Mouse (Mus musculus): ENCODE measurements at regions not wholly inside any gene's neighbourhood (a gene's known extent, or its start where the extent isn't known, plus 50 kb on each side); places are given as distances from the start of the nearest gene placed in this dataset.

GRCm38 (mm10) chr3:117122211-117122610 is 153.4 kb upstream of the Palmd start:
- no peaks in the 10 kb centered on the region for H3K36me3 ChIP-seq (ENCODE audit: control insufficient read depth, insufficient read depth)
- no peaks in the 10 kb centered on the region for H3K4me1 ChIP-seq (ENCODE audit: control insufficient read depth, insufficient read depth, low read length)
- no peak overlapping the region for H3K4me3 ChIP-seq (ENCODE audit: low read length)
- H3K9ac ChIP-seq (ENCODE audit: low read length) = no peak overlapping the region
- no peak for ATAC-seq (replicated peaks; ENCODE audit: extremely low read depth, insufficient read depth, low FRiP score)
- H3K9me3 ChIP-seq (replicated peaks; ENCODE audit: control insufficient read depth, low read length) = peaks cover 3% of the 10 kb centered on the region; the same call in 1 of the 2 replicates
- H3K4me2 ChIP-seq (ENCODE audit: low read depth, low read length) = no peak overlapping the region
- H3K27me3 ChIP-seq (ENCODE audit: control insufficient read depth, insufficient read depth, low read length) = no peaks in the 10 kb centered on the region
- WGBS = 86% methylated on average over 3 of the region's 3 CpGs
- H3K27ac ChIP-seq (ENCODE audit: low read length) = no peak overlapping the region

GRCm38 (mm10) chr3:117120086-117121055 is 151.6 kb upstream of the Palmd start:
- Histone ChIP-seq H3K27me3 (ENCODE audit: control insufficient read depth, insufficient read depth, low read length) (no peaks in the 10 kb centered on the region), H3K36me3 (ENCODE audit: control insufficient read depth, insufficient read depth) (no peaks in the 10 kb centered on the region), H3K4me2 (ENCODE audit: low read depth, low read length) (no peak overlapping the region), H3K9ac (ENCODE audit: low read length) (no peak overlapping the region), H3K27ac (ENCODE audit: low read length) (no peak overlapping the region), H3K9me3 (replicated peaks; ENCODE audit: control insufficient read depth, low read length) (peaks cover 3% of the 10 kb centered on the region; the same call in 1 of the 2 replicates), H3K4me1 (ENCODE audit: control insufficient read depth, insufficient read depth, low read length) (no peaks in the 10 kb centered on the region), H3K4me3 (ENCODE audit: low read length) (no peak overlapping the region)
- 59% methylated on average over 13 of the region's 13 CpGs for WGBS
- ATAC-seq (replicated peaks; ENCODE audit: extremely low read depth, insufficient read depth, low FRiP score) = no peak

GRCm38 (mm10) chr3:117119576-117119975 is 150.8 kb upstream of the Palmd start:
- no peak overlapping the region for H3K4me2 ChIP-seq (ENCODE audit: low read depth, low read length)
- 68% methylated on average over 5 of the region's 5 CpGs for WGBS
- H3K4me3 ChIP-seq (ENCODE audit: low read length) = no peak overlapping the region
- H3K9ac ChIP-seq (ENCODE audit: low read length) = no peak overlapping the region
- H3K36me3 ChIP-seq (ENCODE audit: control insufficient read depth, insufficient read depth) = no peaks in the 10 kb centered on the region
- no peaks in the 10 kb centered on the region for H3K4me1 ChIP-seq (ENCODE audit: control insufficient read depth, insufficient read depth, low read length)
- H3K27ac ChIP-seq (ENCODE audit: low read length) = no peak overlapping the region
- no peak for ATAC-seq (replicated peaks; ENCODE audit: extremely low read depth, insufficient read depth, low FRiP score)
- H3K27me3 ChIP-seq (ENCODE audit: control insufficient read depth, insufficient read depth, low read length) = no peaks in the 10 kb centered on the region
- H3K9me3 ChIP-seq (replicated peaks; ENCODE audit: control insufficient read depth, low read length) = peaks cover 3% of the 10 kb centered on the region; the same call in 1 of the 2 replicates

GRCm38 (mm10) chr3:117117838-117118237 is 149.1 kb upstream of the Palmd start:
- H3K9me3 ChIP-seq (replicated peaks; ENCODE audit: control insufficient read depth, low read length) = peaks cover 3% of the 10 kb centered on the region; the same call in 1 of the 2 replicates
- H3K4me3 ChIP-seq (ENCODE audit: low read length) = no peak overlapping the region
- no peak overlapping the region for H3K4me2 ChIP-seq (ENCODE audit: low read depth, low read length)
- no peak overlapping the region for H3K9ac ChIP-seq (ENCODE audit: low read length)
- 48% methylated on average over 1 of the region's 1 CpGs for WGBS
- no peaks in the 10 kb centered on the region for H3K27me3 ChIP-seq (ENCODE audit: control insufficient read depth, insufficient read depth, low read length)
- H3K4me1 ChIP-seq (ENCODE audit: control insufficient read depth, insufficient read depth, low read length) = no peaks in the 10 kb centered on the region
- no peak overlapping the region for H3K27ac ChIP-seq (ENCODE audit: low read length)
- ATAC-seq (replicated peaks; ENCODE audit: extremely low read depth, insufficient read depth, low FRiP score) = no peak
- no peaks in the 10 kb centered on the region for H3K36me3 ChIP-seq (ENCODE audit: control insufficient read depth, insufficient read depth)

GRCm38 (mm10) chr3:117116210-117116609 is 147.4 kb upstream of the Palmd start:
- no peaks in the 10 kb centered on the region for H3K27me3 ChIP-seq (ENCODE audit: control insufficient read depth, insufficient read depth, low read length)
- 86% methylated on average over 2 of the region's 2 CpGs for WGBS
- H3K4me2 ChIP-seq (ENCODE audit: low read depth, low read length) = no peak overlapping the region
- no peak overlapping the region for H3K27ac ChIP-seq (ENCODE audit: low read length)
- H3K4me1 ChIP-seq (ENCODE audit: control insufficient read depth, insufficient read depth, low read length) = no peaks in the 10 kb centered on the region
- H3K36me3 ChIP-seq (ENCODE audit: control insufficient read depth, insufficient read depth) = no peaks in the 10 kb centered on the region
- no peak overlapping the region for H3K4me3 ChIP-seq (ENCODE audit: low read length)
- no peak overlapping the region for H3K9ac ChIP-seq (ENCODE audit: low read length)
- ATAC-seq (replicated peaks; ENCODE audit: extremely low read depth, insufficient read depth, low FRiP score) = no peak
- H3K9me3 ChIP-seq (replicated peaks; ENCODE audit: control insufficient read depth, low read length) = no peaks in the 10 kb centered on the region

GRCm38 (mm10) chr3:117112766-117113165 is 144.0 kb upstream of the Palmd start:
- H3K36me3 ChIP-seq (ENCODE audit: control insufficient read depth, insufficient read depth) = no peaks in the 10 kb centered on the region
- no peak for ATAC-seq (replicated peaks; ENCODE audit: extremely low read depth, insufficient read depth, low FRiP score)
- H3K9me3 ChIP-seq (replicated peaks; ENCODE audit: control insufficient read depth, low read length) = no peaks in the 10 kb centered on the region
- H3K4me3 ChIP-seq (ENCODE audit: low read length) = no peak overlapping the region
- WGBS = 74% methylated on average over 3 of the region's 3 CpGs
- H3K27ac ChIP-seq (ENCODE audit: low read length) = no peak overlapping the region
- no peak overlapping the region for H3K4me2 ChIP-seq (ENCODE audit: low read depth, low read length)
- H3K9ac ChIP-seq (ENCODE audit: low read length) = no peak overlapping the region
- H3K4me1 ChIP-seq (ENCODE audit: control insufficient read depth, insufficient read depth, low read length) = no peaks in the 10 kb centered on the region
- H3K27me3 ChIP-seq (ENCODE audit: control insufficient read depth, insufficient read depth, low read length) = no peaks in the 10 kb centered on the region

GRCm38 (mm10) chr3:117112304-117112703 is 143.5 kb upstream of the Palmd start:
- Histone ChIP-seq H3K9ac (ENCODE audit: low read length) (no peak overlapping the region), H3K27me3 (ENCODE audit: control insufficient read depth, insufficient read depth, low read length) (no peaks in the 10 kb centered on the region), H3K4me1 (ENCODE audit: control insufficient read depth, insufficient read depth, low read length) (no peaks in the 10 kb centered on the region), H3K27ac (ENCODE audit: low read length) (no peak overlapping the region), H3K4me3 (ENCODE audit: low read length) (no peak overlapping the region), H3K9me3 (replicated peaks; ENCODE audit: control insufficient read depth, low read length) (no peaks in the 10 kb centered on the region), H3K36me3 (ENCODE audit: control insufficient read depth, insufficient read depth) (no peaks in the 10 kb centered on the region), H3K4me2 (ENCODE audit: low read depth, low read length) (no peak overlapping the region)
- ATAC-seq (replicated peaks; ENCODE audit: extremely low read depth, insufficient read depth, low FRiP score) = no peak
- WGBS = 87% methylated on average over 4 of the region's 4 CpGs

- WGBS = 46% methylated on average over 8 of the region's 8 CpGs
Observed at GRCm38 (mm10) chr3:117108966-117109700, 140.3 kb upstream of the Palmd start.

GRCm38 (mm10) chr3:117107986-117108385 is 139.2 kb upstream of the Palmd start:
- no peak for ATAC-seq (replicated peaks; ENCODE audit: extremely low read depth, insufficient read depth, low FRiP score)
- H3K27ac ChIP-seq (ENCODE audit: low read length) = no peak overlapping the region
- H3K4me3 ChIP-seq (ENCODE audit: low read length) = no peak overlapping the region
- H3K36me3 ChIP-seq (ENCODE audit: control insufficient read depth, insufficient read depth) = no peaks in the 10 kb centered on the region
- H3K9me3 ChIP-seq (replicated peaks; ENCODE audit: control insufficient read depth, low read length) = no peaks in the 10 kb centered on the region
- no peaks in the 10 kb centered on the region for H3K4me1 ChIP-seq (ENCODE audit: control insufficient read depth, insufficient read depth, low read length)
- H3K4me2 ChIP-seq (ENCODE audit: low read depth, low read length) = no peak overlapping the region
- H3K27me3 ChIP-seq (ENCODE audit: control insufficient read depth, insufficient read depth, low read length) = no peaks in the 10 kb centered on the region
- WGBS = 75% methylated on average over 6 of the region's 6 CpGs
- no peak overlapping the region for H3K9ac ChIP-seq (ENCODE audit: low read length)

More at GRCm38 (mm10) chr3:117108966-117109700, 140.3 kb upstream of the Palmd start:
- Histone ChIP-seq H3K36me3 (ENCODE audit: control insufficient read depth, insufficient read depth) (no peaks in the 10 kb centered on the region), H3K4me3 (ENCODE audit: low read length) (no peak overlapping the region), H3K4me1 (ENCODE audit: control insufficient read depth, insufficient read depth, low read length) (no peaks in the 10 kb centered on the region), H3K9me3 (replicated peaks; ENCODE audit: control insufficient read depth, low read length) (no peaks in the 10 kb centered on the region), H3K27me3 (ENCODE audit: control insufficient read depth, insufficient read depth, low read length) (no peaks in the 10 kb centered on the region), H3K27ac (ENCODE audit: low read length) (peak overlapping the region; percentile 33; the same call in 1 of the 2 replicates), H3K4me2 (ENCODE audit: low read depth, low read length) (no peak overlapping the region), H3K9ac (ENCODE audit: low read length) (no peak overlapping the region)
- ATAC-seq (replicated peaks; ENCODE audit: extremely low read depth, insufficient read depth, low FRiP score) = no peak
